Mouse (Mus musculus) cerebellum, adult 11 months (tissue): ENCODE results near the gene Mettl17.
"Not testable (repeated sequence)": the region's sequence is repeated elsewhere in the genome, so short reads cannot be mapped to it uniquely, and the experiment has no call there.

ENCODE experiments used
- DNase-seq: peaks from one replicate; pipeline ENCODE4 v3.0.0; 2022

Gene Mettl17

DNA sequence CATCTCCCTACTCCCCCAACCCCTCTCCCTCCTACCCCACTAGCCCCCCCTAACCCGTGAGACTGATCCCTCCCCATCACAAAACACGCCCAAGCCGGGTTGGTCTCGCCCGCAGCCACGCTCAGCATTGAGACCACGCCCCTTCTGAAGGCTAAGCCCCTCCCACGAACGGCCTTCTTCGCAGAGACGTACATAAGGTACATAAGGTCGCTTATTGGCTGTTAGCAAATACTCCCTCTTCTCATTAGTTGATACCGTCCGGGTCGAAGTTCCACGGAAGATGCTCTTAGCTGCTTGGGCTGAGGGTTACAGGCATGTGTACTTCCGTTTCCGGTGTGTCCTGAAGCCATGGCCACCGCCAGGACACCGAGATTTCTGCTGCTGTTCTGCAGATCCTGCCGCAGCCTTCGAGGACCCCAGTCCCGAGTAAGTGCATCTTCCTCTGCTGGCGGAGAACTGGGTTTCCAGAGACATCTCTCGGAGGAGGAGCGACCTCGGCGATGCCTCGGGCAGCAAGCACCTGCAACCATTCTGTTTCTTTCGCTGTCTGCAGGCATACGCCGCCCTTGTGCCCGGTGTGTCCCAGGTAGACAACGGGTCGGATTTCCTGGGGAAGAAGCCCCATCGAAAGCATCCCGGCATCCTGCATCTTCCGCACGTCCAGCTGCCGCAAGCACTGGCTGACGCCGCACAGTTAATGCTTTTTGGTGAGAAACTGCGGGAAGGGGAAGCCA lies at the start of gene Mettl17:
Gene Mettl17, plus strand, starts transcription at position 245 of the 734 bp plus-strand sequence.
- DNase-seq, result peak; percentile 90

DNA sequence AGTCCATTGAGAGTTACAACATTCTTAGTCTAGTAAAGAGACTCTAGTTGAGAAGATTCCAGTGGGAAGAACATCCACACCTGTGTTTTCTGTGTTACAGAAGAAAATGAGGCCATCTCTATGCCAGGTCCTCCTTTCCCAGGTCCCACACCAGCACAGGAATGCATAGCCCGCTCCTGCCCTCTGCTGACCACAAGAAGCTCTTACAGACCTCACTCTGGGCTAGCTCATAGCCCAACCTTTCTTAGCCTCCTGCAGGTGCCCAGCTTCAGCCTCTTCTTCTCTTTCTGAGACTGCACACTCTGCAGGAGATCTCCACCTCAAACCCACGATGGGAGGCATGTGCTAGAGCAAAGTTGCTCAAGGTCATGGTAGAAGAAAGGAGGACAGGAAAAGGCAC lies 46.2 kb upstream of the Mettl17 start:
- not testable (repeated sequence) for DNase-seq

DNA sequence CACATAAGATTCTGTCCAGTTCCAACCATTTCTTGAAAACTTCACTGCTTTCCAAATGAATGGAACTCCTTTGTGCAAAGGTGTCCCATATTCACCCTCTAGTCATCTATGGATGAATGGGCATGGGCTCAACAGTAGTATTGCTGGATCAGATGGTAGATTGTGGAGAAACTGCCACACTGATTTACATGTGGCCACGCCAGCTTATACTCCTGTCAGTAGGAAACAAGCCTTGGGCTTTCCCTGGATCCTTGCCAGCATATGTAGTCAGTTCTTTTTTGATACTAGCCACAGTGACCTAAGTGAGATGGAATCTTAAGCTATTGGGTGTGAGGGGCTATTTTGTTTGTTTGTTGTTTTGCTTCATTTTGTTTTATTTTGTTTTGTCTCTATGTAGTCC lies 42.4 kb upstream of the Mettl17 start:
- no peak for DNase-seq

DNA sequence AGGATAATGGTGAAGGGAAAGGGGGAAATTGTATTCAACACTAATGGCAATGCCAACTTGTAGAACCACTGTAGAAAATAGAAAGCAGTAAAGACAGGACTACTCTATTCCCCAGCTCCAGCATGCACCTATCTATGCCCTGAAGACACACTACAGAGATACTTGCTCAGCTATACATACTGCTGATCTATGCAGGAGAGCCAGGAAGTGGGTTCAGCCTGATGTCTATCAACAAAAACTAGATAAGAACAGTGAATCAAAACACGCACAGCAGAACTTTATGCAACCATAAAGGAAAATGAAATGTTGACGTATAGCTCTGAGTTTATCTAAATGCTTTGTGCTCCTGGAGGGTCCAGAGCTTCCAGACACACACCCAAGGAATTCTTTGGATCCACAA lies 41.9 kb upstream of the Mettl17 start:
- DNase-seq, result no peak

- DNase-seq, result no peak
Measured at GRCm38 (mm10) chr14:51843882-51844281, 40.8 kb upstream of the Mettl17 start.

DNA sequence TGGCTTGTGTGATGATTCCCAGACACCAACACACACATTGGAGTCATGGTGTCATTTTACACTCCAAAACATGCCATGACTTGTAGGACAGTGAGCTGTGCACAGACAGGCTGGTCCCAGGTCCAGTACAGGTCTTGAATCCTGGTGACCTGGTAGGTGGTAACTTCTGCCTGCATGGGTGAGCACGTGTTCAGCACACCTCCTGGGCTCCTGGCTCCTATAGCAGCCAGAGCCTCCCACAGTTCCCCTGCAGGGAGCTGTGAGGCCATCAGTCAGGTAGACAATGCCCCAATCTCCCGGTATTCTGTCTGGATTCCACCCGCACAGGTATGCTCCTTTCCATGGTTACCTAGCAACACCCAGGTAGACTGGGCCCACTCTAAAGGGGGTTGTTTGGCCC lies 38.1 kb upstream of the Mettl17 start:
- no peak for DNase-seq

- not testable (repeated sequence) for DNase-seq
Measured at GRCm38 (mm10) chr14:51851006-51851405, 33.6 kb upstream of the Mettl17 start.

DNA sequence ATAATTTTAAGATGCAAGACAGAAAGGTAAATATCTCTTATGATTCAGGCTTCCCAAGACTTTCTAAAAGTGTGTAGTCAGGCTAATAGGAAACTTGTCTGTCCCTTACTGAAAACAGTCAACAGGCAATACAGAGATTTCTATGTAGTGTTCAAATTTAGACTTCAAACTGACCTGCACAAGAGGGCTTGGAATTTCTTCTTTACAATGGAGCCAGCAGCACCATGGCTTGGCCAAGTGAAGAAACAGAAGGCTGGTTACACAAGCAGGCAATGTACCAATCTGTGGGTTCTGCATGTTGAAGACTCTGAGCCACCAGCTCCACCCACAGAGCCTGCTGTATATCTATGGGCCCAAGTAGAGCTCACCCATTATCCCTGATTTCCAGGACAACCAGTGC lies 31.2 kb upstream of the Mettl17 start, which contains the start of gene Ear6:
Gene Ear6, plus strand, starts transcription at position 301 of the 400 bp plus-strand sequence.
- no peak for DNase-seq

DNA sequence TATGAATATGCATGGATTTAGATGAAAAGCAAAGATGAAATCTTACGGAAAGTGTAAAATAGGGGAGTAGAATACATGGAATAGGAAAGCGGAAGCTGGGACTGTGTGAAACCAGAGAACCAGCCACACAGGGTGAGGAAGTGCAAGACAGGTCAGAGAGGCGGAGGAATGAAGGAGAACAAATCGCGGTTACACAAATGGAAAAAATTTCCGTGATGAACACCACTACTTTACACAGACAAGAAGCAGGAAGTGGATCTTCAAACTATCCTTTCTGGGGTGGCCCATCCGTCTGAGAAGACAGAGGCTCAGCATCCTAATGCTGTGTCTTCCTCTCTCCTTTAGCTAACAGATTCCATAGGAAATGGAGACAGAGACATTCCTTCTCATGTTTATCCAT lies 29.4 kb upstream of the Mettl17 start:
- DNase-seq, result not testable (repeated sequence)

DNA sequence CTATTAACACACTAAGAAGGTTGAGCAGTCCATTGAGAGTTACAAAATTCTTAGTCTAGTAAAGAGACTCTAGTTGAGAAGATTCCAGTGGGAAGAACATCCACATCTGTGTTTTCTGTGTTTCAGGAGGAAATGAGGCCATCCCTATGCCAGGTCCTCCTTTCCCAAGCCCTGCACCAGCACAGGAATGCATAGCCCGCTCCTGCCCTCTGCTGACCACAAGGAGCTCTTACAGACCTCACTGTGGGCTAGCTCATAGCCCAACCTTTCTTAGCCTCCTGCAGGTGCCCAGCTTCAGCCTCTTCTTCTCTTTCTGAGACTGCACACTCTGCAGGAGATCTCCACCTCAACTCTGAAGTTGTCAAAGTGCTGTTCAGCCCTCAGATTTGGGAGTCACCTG lies 21.0 kb upstream of the Mettl17 start:
- not testable (repeated sequence) for DNase-seq

GRCm38 (mm10) chr14:51870756-51871155 lies 13.9 kb upstream of the Mettl17 start:
- no peak for DNase-seq

DNA sequence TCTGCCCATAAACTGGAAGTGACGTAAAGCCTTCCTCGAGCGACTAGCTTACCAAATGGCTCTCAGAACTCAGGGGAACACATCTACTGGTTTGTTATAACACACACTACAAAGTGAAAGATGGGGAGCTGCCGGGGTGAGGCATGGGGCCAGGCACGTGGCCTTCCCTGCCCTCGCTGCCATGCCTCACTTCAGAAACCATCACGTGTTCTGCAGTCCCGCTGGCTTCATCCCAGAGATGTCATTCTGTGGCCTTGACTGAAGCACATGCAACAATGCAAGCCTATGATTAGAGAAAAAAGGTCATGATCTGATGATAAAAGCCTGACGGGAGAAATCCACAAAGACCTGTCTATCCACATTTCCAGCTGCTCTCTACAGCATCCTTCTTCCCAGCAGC lies 12.9 kb upstream of the Mettl17 start:
- DNase-seq, result no peak

- no peak for DNase-seq
Measured at GRCm38 (mm10) chr14:51877517-51877916, 7.1 kb upstream of the Mettl17 start.

- DNase-seq, result peak; percentile 50
Measured at GRCm38 (mm10) chr14:51883527-51884030, 1.1 kb upstream of the Mettl17 start.

DNA sequence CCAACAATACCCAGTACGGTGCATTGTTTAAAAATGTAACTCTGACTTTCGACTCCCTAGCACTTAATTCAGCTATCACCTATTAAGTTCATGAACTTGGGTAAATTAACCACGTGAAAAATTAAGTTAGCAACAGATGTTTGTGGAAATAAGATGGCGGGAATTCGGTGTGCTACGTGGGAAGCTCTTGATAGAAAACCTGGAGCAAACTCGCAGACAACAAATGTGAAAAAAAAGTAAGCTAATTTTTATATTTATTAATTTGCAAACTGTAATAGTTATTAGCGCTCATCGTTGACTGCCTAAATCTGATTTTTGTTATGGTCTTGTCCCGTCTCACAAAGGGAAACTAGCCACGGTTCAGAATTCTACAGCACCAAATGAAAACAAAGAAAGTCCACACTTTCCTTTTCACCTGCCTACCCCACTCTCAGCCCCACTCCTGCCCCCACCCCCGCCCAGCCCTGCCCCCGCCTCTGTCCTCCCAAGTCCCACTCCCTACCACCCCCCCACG lies 554 bp upstream of the Mettl17 start:
- DNase-seq, result no peak

DNA sequence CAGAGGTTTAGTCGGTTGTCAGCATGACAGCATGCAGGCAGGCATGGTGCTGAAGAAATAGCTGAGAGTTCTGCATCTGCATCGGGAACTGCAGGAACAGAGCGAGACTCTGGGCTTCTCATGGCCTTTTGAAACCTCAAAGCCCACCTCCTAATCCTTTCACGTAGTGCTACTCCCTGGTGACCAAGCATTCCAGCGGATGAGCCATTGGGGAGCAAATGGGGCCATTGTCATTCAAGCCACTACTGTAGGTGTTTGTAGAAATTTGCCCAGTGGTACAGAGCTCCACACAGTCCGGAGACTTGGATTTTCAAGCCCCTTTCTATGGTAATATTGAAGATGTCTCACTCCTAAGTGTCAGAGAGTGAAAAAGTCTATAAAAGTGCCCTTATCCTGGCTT lies 1.4 kb downstream of the Mettl17 start:
- DNase-seq, result no peak

GRCm38 (mm10) chr14:51889833-51890232 lies 5.2 kb downstream of the Mettl17 start:
- DNase-seq, result no peak

DNA sequence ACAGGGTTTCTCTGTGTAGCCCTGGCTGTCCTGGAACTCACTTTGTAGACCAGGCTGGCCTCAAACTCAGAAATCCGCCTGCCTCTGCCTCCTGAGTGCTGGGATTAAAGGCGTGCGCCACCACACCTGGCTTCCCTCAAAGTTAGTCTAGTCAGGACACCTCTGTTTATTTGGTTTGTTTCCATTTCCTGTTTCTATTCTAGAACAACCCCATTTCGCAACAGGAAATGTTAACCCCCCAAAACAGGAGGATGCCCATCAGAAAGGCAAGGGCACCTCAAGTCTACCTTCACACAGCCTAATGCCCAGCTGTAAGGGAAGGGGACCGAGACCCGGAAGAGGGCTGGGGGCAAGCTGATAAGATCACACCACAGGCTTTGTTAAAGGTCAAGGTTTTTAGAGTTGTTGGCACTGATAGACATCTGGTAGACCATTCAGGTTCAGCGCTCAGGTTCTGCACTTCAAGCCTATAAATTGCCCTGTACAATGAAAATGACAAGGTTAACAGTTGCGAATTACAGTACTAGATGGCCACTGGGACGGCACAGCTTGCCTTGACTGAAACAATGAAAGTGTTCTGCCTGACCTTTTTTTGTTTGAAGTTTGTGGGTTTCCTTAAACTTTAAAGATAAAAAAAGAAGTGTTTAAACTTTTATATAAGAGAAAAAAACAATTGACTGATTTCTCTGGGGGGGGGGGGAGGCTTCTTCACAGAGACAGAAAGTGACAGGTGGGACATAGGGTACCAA lies 7.7 kb downstream of the Mettl17 start, which contains the start of gene Slc39a2:
Gene Slc39a2, plus strand, starts transcription at position 699 of the 749 bp plus-strand sequence.
- no peak for DNase-seq

- DNase-seq, result no peak
Measured at GRCm38 (mm10) chr14:51893094-51893794, 8.6 kb downstream of the Mettl17 start.

DNA sequence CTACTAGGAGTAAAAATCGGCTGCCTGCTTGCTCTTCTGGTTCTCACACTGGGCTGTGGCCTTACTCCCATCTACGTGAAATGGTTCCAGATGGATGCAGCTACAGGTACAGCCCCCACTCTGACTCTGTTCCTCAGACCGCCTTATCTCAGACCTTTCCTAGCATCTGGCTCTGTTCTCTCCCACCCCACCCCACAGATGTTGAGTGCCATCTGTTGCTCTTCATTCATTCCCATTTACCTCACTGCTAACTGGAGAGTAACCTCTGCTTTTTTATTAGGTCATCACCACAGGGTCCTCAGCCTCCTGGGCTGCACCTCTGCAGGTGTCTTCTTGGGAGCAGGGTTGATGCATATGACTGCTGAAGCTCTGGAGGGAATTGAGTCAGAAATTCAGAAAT lies 9.2 kb downstream of the Mettl17 start:
- DNase-seq, result no peak

DNA sequence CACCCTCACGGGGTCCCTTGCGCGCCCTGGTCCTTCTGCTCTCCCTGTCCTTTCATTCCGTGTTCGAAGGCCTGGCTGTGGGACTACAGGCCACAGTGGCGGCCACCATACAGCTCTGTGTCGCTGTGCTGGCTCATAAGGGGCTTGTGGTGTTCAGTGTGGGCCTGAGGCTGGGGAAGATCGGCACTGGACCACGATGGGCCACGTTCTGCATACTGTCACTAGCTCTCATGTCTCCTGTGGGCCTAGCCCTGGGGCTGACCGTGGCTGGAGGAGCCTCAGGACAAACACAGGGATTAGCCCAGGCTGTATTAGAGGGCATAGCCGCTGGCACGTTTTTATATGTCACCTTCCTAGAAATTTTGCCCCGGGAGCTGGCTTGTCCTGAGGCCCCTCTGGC lies 10.4 kb downstream of the Mettl17 start:
- DNase-seq, result no peak

- DNase-seq, result no peak
Measured at GRCm38 (mm10) chr14:51896019-51896418, 11.4 kb downstream of the Mettl17 start.

DNA sequence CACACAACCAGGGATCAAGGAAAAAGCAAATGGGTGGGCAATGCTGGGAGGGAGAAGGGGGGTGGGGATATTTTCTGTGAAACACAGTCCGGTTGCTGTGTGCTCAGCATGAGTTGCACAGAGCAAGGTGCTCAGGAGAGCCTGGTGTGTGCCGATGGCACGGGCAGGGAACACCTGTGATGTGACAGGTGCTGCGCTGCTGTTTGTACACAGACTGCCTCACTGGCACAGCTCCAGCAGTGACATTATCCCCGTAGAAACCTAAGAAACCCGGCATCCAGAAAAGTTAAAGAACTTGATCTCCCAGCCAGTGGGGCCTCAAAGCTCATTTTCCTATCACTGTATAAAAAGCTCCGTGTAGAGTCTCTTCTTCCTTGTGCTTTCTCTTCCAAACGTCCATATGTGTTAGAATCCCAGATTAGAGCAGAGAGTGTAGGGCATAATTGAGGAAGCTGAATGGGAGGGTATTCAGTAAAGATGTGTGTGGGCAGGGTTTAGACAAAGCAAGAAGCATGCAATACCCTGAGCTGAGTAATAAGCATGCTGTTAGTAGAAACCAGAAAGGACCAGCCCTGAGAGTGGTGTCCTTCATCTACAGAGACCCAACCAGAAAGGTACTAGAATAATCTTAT lies 12.0 kb downstream of the Mettl17 start:
- DNase-seq, result no peak
